Mouse (Mus musculus): Measurements from ENCODE around the gene Mdfi. TPM values are rescaled to one million over a fixed set of nuclear protein-coding genes. Genes with fewer than 3 reads are reported as not detected.

Gene Mdfi
- polyA plus RNA-seq, 1 experiment from 2014 or later, result not detected

DNA sequence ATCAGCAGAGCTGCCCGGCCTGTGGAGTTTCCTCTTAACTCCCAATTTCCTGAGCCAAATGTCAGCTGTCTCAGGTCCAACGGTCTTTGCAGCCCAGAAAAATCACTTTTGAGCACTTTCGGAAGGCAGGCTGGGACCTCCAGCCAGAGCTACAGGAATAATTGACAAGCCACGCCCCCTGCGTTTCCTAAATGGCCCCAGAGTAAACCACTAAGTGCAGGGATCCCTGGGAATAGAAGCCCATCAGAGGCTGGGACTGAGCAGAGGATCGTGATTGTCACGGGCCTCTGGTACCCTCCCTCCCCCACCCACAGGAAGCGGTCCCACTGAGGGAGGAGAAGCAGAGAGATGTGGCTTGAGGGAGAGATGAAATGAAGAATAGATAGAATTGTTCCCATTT lies 31.7 kb downstream of the Mdfi start:
- H3K79me2 ChIP-seq (ENCODE audit: inconsistent target), result no peaks in the 10 kb centered on the region
- H3K4me3 ChIP-seq (ENCODE audit: inconsistent target), result no peak overlapping the region
- no peak overlapping the region for H3K27ac ChIP-seq
- 23% methylated on average over 8 of the region's 8 CpGs for WGBS (ENCODE audit: missing documents)
- H3K36me3 ChIP-seq (ENCODE audit: inconsistent target), result no peaks in the 10 kb centered on the region

GRCm38 (mm10) chr17:47797383-47797782 lies 37.1 kb downstream of the Mdfi start:
- Histone ChIP-seq H3K79me2 (ENCODE audit: inconsistent target) (no peaks in the 10 kb centered on the region), H3K36me3 (ENCODE audit: inconsistent target) (no peaks in the 10 kb centered on the region), H3K4me3 (ENCODE audit: inconsistent target) (no peak overlapping the region), H3K27ac (no peak overlapping the region)
- 93% methylated on average over 9 of the region's 9 CpGs for WGBS (ENCODE audit: missing documents)

DNA sequence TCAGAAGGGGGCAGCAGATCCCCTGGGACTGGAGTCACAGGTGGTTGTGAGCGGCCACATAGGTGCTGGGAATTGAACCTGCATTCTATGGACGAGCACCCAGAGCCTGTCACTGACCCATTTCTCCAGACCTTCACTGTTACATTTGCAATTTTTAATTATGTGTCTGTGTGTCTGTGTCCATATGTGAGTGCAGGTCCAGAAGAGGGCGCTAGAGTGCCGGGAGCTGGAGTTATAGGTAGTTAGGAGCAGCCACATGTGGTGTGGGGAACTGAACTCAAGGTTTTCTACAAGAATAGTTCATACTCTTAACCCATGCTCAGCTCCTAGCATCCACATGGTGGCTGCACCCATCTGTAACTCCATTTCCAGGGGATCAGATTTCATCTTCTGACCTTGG lies 37.5 kb downstream of the Mdfi start:
- Histone ChIP-seq H3K4me3 (ENCODE audit: inconsistent target) (no peak overlapping the region), H3K79me2 (ENCODE audit: inconsistent target) (no peaks in the 10 kb centered on the region), H3K36me3 (ENCODE audit: inconsistent target) (peaks cover 1% of the 10 kb centered on the region; the same call in 1 of the 2 replicates), H3K27ac (no peak overlapping the region)
- WGBS (ENCODE audit: missing documents), result 88% methylated on average over 4 of the region's 4 CpGs

DNA sequence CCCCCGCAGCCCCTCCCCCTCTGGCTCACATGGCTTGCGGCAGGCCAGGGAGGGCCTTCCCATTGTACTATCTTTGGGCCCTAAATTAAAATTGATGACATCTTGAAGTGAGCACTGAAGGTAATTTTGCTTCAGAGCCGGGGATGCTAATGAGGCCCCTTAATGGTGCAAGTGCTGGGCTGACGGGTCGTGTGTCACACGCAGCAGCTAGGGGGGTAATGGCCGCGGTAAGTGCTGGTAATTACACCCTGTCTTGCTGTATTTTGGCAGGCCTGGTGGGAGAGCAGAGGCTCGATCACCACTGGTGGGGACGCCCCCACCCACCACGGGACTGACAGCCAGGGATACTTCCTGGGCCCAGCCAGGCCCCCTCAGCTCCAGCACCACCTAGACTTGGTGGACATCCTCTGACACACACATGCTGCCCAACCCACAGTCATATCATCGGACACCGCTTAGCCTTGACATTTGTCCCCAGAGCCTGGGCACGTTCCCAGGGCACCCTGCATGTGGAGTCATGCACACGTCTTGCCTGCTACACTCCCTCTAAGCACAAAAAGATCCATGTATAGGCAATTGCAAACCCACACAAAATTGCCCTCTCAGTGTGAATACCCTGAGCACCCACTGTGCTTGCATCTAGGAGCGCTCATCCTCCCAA lies 38.2 kb downstream of the Mdfi start:
- peaks cover 7% of the 10 kb centered on the region; the same call in 1 of the 2 replicates for H3K36me3 ChIP-seq (ENCODE audit: inconsistent target)
- no peak overlapping the region for H3K27ac ChIP-seq
- H3K79me2 ChIP-seq (ENCODE audit: inconsistent target), result no peaks in the 10 kb centered on the region
- no peak overlapping the region for H3K4me3 ChIP-seq (ENCODE audit: inconsistent target)
- whole genome bisulfite sequencing (ENCODE audit: missing documents), result 88% methylated on average over 16 of the region's 16 CpGs

DNA sequence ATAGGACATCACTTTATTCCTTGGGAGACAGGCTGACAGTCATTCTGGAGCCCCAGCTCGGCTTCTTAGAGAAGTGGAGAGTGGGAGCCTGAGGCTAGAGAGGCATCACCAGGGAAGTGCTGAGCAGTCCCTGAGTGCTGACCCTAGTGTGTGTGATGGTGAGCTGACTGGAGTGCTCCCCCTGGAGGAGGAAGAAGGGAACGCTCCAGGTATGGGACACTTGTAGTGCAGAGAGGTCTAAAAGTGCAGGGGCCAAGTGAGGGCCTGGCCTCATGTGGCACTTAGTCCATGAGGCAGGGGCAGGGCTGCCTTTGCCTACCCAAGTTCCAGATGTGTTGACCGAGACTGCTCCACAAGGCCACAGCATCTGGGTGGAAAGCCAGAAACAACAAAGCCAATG lies 39.0 kb downstream of the Mdfi start:
- Histone ChIP-seq H3K36me3 (ENCODE audit: inconsistent target) (peaks cover 12% of the 10 kb centered on the region; the same call in 1 of the 2 replicates), H3K79me2 (ENCODE audit: inconsistent target) (no peaks in the 10 kb centered on the region), H3K27ac (no peak overlapping the region), H3K4me3 (ENCODE audit: inconsistent target) (no peak overlapping the region)
- 68% methylated on average over 3 of the region's 3 CpGs for WGBS (ENCODE audit: missing documents)

DNA sequence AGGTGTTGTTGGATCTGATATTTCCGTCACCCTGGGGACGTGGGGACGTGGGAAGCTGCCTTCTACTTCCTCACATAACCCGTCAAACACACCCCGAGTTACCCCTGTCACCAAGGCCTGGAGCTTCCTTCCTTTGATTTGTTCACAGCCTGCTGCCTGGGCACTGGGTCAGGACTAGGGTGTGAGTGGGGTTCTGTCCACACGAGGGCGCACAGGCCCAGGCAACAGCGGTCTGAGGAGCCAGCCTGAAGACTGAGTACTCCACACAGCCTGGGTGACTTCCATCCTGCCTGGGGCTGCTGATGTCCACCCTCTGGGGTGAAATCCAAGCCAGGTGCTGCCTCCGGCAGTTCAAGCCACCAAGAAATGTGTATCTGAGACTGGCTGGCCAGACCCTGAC lies 41.1 kb downstream of the Mdfi start:
- 6% methylated on average over 9 of the region's 9 CpGs for WGBS (ENCODE audit: missing documents)
- Histone ChIP-seq H3K4me3 (ENCODE audit: inconsistent target) (no peak overlapping the region), H3K79me2 (ENCODE audit: inconsistent target) (no peaks in the 10 kb centered on the region), H3K27ac (no peak overlapping the region), H3K36me3 (ENCODE audit: inconsistent target) (peaks cover 32% of the 10 kb centered on the region; the same call in 1 of the 2 replicates)

DNA sequence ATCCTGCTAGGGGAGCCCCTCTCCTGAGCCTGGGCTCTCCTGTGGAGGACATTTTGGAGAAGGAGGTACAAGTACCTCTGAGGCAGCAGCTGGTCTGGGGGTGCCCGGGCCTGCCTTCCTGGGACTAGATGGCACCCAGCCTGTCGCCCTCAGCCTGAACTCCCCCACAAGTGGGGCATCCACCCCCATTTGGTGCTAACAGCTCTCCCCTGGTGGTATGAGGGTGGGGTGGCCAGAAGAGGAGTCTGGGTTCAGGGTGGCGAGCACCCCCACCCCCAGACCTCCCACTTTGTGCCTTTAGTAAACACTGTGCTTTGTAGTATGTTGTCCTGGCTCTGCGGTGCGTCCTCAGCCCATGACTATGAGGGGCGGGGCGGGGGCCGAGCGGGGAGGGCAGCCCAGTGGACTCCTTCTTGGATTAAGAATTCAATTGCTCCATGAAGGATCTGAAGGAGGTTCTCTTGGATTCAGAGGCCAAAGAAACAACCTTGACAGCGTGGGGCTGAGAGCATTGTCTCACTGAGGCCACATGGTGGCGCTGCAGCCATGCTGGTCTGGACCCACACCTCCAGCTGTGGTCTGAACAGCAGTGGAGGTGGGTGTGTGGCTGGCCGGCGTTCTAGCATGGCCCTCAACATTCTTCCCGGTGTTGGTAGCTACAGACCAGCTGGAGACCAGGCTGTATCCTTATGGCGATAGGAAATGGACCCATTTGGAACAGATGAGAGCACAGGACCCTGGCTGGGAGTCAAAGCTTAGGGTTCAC lies 42.2 kb downstream of the Mdfi start:
- no peaks in the 10 kb centered on the region for H3K79me2 ChIP-seq (ENCODE audit: inconsistent target)
- WGBS (ENCODE audit: missing documents), result 62% methylated on average over 15 of the region's 15 CpGs
- H3K27ac ChIP-seq, result no peak overlapping the region
- peaks cover 43% of the 10 kb centered on the region for H3K36me3 ChIP-seq (ENCODE audit: inconsistent target)
- no peak overlapping the region for H3K4me3 ChIP-seq (ENCODE audit: inconsistent target)

DNA sequence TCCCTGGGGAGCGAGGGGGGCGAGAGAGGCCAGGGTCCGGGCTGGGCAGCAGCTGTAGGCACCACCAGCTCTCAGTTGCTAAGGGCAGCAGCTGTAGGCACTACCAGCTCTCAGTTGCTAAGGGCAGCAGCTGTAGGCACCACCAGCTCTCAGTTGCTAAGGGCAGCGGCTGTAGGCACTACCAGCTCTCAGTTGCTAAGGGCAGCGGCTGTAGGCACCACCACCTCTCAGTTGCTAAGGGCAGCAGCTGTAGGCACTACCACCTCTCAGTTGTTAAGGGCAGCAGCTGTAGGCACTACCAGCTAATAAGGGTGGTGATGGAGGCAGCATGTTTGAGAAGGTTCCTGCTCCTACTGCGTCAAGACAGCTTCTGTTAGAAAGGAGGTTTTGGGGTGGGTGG lies 45.5 kb downstream of the Mdfi start:
- Histone ChIP-seq H3K79me2 (ENCODE audit: inconsistent target) (peaks cover 12% of the 10 kb centered on the region; the same call in 1 of the 2 replicates), H3K36me3 (ENCODE audit: inconsistent target) (peaks cover 55% of the 10 kb centered on the region), H3K4me3 (ENCODE audit: inconsistent target) (no peak overlapping the region), H3K27ac (no peak overlapping the region)
- 96% methylated on average over 6 of the region's 6 CpGs for WGBS (ENCODE audit: missing documents)

- 89% methylated on average over 4 of the region's 4 CpGs for WGBS (ENCODE audit: missing documents)
- H3K27ac ChIP-seq, result no peak overlapping the region
- H3K36me3 ChIP-seq (ENCODE audit: inconsistent target), result peaks cover 55% of the 10 kb centered on the region
Observed at GRCm38 (mm10) chr17:47788306-47788705, 46.2 kb downstream of the Mdfi start.

GRCm38 (mm10) chr17:47787632-47788031 lies 46.9 kb downstream of the Mdfi start:
- H3K4me3 ChIP-seq (ENCODE audit: inconsistent target), result no peak overlapping the region
- no peak overlapping the region for H3K27ac ChIP-seq
- H3K36me3 ChIP-seq (ENCODE audit: inconsistent target), result peaks cover 55% of the 10 kb centered on the region
- peaks cover 26% of the 10 kb centered on the region; the same call in 1 of the 2 replicates for H3K79me2 ChIP-seq (ENCODE audit: inconsistent target)
- WGBS (ENCODE audit: missing documents), result 94% methylated on average over 7 of the region's 8 CpGs

More at GRCm38 (mm10) chr17:47788306-47788705, 46.2 kb downstream of the Mdfi start:
- H3K79me2 ChIP-seq (ENCODE audit: inconsistent target), result peaks cover 19% of the 10 kb centered on the region; the same call in 1 of the 2 replicates
- no peak overlapping the region for H3K4me3 ChIP-seq (ENCODE audit: inconsistent target)

- peaks cover 34% of the 10 kb centered on the region for H3K36me3 ChIP-seq (ENCODE audit: inconsistent target)
- WGBS (ENCODE audit: missing documents), result 17% methylated on average over 6 of the region's 6 CpGs
- H3K27ac ChIP-seq, result peak overlapping the region; percentile 31
- H3K4me3 ChIP-seq (ENCODE audit: inconsistent target), result no peak overlapping the region
- H3K79me2 ChIP-seq (ENCODE audit: inconsistent target), result peaks cover 39% of the 10 kb centered on the region; the same call in 1 of the 2 replicates
Observed at GRCm38 (mm10) chr17:47784411-47784810, 50.1 kb downstream of the Mdfi start.

GRCm38 (mm10) chr17:47783445-47784223 lies 50.9 kb downstream of the Mdfi start:
- Histone ChIP-seq H3K36me3 (ENCODE audit: inconsistent target) (peaks cover 26% of the 10 kb centered on the region), H3K27ac (peak overlapping the region; percentile 31), H3K79me2 (ENCODE audit: inconsistent target) (peaks cover 46% of the 10 kb centered on the region; the same call in 1 of the 2 replicates), H3K4me3 (ENCODE audit: inconsistent target) (no peak overlapping the region)
- 95% methylated on average over 6 of the region's 8 CpGs for WGBS (ENCODE audit: missing documents)

DNA sequence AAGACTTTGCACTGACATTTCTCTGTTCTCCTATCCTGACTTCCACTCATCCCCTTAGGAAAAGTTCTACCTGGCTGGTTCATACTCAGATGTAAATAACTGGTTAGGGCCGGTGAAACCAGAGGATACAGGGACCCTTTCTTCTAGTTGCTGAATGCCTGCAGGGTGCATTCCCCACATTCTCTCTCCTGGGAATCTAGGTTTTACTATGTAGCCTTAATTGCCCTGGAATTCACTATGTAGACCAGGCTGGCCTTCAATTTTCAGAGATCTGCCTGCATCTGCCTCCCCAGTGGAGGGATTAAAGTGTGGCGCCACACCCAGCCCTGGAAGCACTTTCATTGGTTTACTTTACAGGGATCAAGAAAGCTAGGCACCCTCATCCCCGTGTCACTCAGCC lies 52.0 kb downstream of the Mdfi start:
- Histone ChIP-seq H3K36me3 (ENCODE audit: inconsistent target) (peaks cover 15% of the 10 kb centered on the region), H3K79me2 (ENCODE audit: inconsistent target) (peaks cover 58% of the 10 kb centered on the region; the same call in 1 of the 2 replicates), H3K4me3 (ENCODE audit: inconsistent target) (no peak overlapping the region), H3K27ac (no peak overlapping the region)
- 97% methylated on average over 3 of the region's 3 CpGs for WGBS (ENCODE audit: missing documents)

- Histone ChIP-seq H3K4me3 (ENCODE audit: inconsistent target) (no peak overlapping the region), H3K79me2 (ENCODE audit: inconsistent target) (peaks cover 77% of the 10 kb centered on the region; the same call in 1 of the 2 replicates), H3K36me3 (ENCODE audit: inconsistent target) (no peaks in the 10 kb centered on the region), H3K27ac (no peak overlapping the region)
- WGBS (ENCODE audit: missing documents), result 78% methylated on average over 10 of the region's 10 CpGs
Observed at GRCm38 (mm10) chr17:47780470-47780869, 54.0 kb downstream of the Mdfi start.

Measured in macrophage (primary cell).